Mouse (Mus musculus): ENCODE measurements around the gene Scamp3. TPM values are rescaled to one million over a fixed set of nuclear protein-coding genes. Genes with fewer than 3 reads are reported as not detected.
A peak's percentile ranks its signal among the peaks of the same experiment; 100 is the strongest.

The Scamp3 gene
- polyA plus RNA-seq, 1 experiment from 2014 or later: 98.9 TPM

DNA sequence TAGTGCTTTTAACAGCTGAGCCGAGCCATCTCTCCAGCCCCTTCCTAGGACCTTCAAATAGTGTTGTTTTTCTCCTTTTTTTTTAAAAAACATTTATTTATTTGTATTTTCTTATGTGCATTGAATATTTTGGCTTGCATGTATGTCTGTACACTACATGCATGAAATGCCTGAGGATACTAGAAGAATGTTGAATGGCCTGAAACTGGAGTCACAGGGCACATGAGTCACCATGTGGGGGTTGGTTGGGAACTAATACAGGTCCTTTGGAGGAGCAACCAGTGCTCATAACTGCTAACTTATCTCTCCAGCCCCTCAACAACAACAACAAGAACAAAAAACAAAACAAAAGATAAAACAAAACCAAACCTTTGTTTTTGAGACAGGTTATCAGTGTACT lies 14.2 kb upstream of the Scamp3 start:
- Histone ChIP-seq H3K9me3 (ENCODE audit: low read depth, low read length) (no peaks in the 10 kb centered on the region), H3K27me3 (ENCODE audit: insufficient read depth, low read length) (peaks cover 10% of the 10 kb centered on the region), H3K4me2 (no peak overlapping the region), H3K4me1 (ENCODE audit: insufficient read depth) (no peaks in the 10 kb centered on the region), H3K9ac (no peak overlapping the region), H3K36me3 (ENCODE audit: insufficient read depth) (peaks cover 20% of the 10 kb centered on the region), H3K27ac (ENCODE audit: low read depth) (no peak overlapping the region), H3K4me3 (ENCODE audit: low read depth, low read length) (no peak overlapping the region)
- ATAC-seq (ENCODE audit: insufficient read depth) (no peak), DNase-seq (no peak)
- no peak for TF ChIP-seq CTCF (IDR thresholded peaks at IDR 0.05; ENCODE audit: low read depth)
- WGBS: 81% methylated on average over 1 of the region's 1 CpGs

DNA sequence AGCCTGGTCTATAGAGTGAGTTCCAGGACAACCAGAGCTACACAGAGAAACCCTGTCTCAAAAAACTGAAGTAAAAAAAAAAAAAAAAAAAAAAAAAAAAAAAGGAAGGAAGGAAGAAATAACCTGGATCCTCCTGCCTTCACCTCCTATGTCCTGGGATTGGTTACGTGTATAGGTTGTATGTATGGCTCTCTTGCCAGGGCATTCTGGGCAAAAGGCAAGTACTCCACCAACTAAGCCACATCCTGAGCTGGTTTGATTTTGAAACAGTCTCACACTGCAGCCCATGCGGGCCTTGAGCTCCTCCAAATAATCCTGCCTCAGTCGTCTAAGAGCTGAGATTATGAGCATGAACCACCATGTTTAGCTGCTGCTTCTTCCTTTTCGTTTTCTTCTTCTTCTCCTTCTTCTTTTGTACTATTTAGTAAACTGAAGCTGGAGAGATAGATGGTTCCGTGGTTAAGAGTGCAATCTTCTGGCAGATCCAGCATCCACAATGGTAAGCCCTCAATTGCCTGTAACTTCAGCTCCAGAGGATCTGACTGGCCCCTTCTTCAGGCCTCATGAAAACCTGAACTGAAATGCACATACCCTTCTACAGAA lies 13.5 kb upstream of the Scamp3 start:
- Histone ChIP-seq H3K9me3 (ENCODE audit: low read depth, low read length) (no peaks in the 10 kb centered on the region), H3K36me3 (ENCODE audit: insufficient read depth) (peaks cover 26% of the 10 kb centered on the region), H3K27me3 (ENCODE audit: insufficient read depth, low read length) (peaks cover 3% of the 10 kb centered on the region), H3K9ac (peak overlapping the region; percentile 97), H3K4me1 (ENCODE audit: insufficient read depth) (no peaks in the 10 kb centered on the region), H3K4me3 (ENCODE audit: low read depth, low read length) (peak overlapping the region; percentile 93), H3K4me2 (peak overlapping the region; percentile 66), H3K27ac (ENCODE audit: low read depth) (no peak overlapping the region)
- no peak for TF ChIP-seq CTCF (IDR thresholded peaks at IDR 0.05; ENCODE audit: low read depth)
- WGBS: 71% methylated on average over 5 of the region's 5 CpGs
- ATAC-seq (ENCODE audit: insufficient read depth): no peak
- no peak for DNase-seq

DNA sequence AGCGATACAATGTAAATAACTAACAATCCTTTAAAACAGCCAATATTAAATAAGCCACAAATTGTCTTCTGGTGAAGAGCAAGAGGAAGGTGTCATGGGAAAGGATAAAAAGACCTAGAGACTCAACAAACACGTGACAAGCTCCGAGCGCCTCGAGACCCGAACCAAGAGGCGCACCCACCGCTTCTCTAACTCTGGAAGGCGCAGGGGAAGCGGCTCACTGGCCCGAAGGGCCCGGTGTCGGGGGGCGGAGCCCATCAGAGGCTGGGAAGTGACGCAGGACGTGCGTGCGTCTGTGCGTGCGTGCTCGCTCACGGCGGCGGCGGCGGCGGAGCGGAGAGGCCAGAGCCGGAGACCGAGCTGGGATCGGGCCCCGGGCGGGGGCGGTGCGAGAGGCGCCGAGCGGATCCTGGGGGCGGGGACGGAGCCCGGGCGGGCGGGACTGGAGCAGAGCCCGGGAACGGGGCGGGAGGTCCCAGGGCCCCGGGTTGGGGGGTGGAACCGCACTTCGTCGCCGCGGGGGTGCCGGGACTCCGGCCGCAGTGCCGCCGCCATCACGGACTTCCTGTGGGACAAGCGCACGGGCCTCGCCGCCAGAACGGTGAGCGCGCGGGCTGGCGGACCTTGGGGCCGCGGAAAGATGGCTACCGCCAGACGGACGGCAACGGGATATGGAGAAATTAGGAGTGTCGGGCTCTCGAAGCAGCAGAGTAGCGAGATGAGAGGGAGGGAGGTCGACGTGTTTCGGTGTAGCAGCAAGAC lies 12.6 kb upstream of the Scamp3 start, which contains the start of gene Clk2:
Gene Clk2, plus strand, starts transcription at position 290 of the 762 bp plus-strand sequence.
- peak; percentile 98 for ATAC-seq (ENCODE audit: insufficient read depth)
- Histone ChIP-seq H3K4me1 (ENCODE audit: insufficient read depth) (no peaks in the 10 kb centered on the region), H3K36me3 (ENCODE audit: insufficient read depth) (peaks cover 35% of the 10 kb centered on the region), H3K9ac (peak within 1 kb of the TSS; percentile 97), H3K4me3 (ENCODE audit: low read depth, low read length) (peak within 1 kb of the TSS; percentile 93), H3K9me3 (ENCODE audit: low read depth, low read length) (no peaks in the 10 kb centered on the region), H3K27me3 (ENCODE audit: insufficient read depth, low read length) (no peaks in the 10 kb centered on the region), H3K27ac (ENCODE audit: low read depth) (peak within 1 kb of the TSS; percentile 98), H3K4me2 (peak within 1 kb of the TSS; percentile 66)
- TF ChIP-seq CTCF (IDR thresholded peaks at IDR 0.05; ENCODE audit: low read depth): no peak
- WGBS: under 1% methylated on average over 76 of the region's 79 CpGs
- peak; percentile 97 for DNase-seq

DNA sequence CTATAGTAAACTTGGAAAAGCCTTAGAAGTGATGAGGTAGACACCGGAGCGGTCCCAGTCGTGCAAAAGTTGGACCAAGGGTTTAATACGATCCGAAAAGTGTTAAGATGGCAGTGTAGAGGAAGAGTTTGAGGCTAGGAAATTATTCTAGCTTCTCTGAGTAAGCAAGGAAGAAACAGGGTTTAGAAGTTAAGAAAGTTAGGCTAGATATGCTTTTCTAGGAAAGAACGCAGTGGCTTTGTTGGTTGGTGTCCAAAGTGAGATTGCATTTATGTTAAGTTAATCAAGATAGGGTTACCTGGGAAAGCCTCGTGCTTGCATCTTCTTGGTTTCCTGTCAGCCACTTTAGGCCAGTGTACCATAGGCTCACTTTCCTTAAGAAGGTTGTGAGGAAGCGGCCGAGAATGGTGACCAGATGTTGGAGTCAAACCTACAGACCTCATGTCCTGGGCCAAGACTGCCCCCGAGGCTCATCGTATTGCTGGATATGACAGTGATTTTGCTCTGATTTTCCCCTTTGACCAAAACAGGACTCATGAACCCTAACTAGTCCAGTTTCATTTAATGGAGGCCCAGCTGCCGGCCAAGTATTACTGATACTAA lies 11.9 kb upstream of the Scamp3 start:
- no peak; the same call in 1 of the 2 replicates for ATAC-seq (ENCODE audit: insufficient read depth)
- no peak for TF ChIP-seq CTCF (IDR thresholded peaks at IDR 0.05; ENCODE audit: low read depth)
- WGBS: 13% methylated on average over 12 of the region's 12 CpGs
- Histone ChIP-seq H3K9ac (peak overlapping the region; percentile 97), H3K9me3 (ENCODE audit: low read depth, low read length) (no peaks in the 10 kb centered on the region), H3K27ac (ENCODE audit: low read depth) (peak overlapping the region; percentile 98), H3K36me3 (ENCODE audit: insufficient read depth) (peaks cover 42% of the 10 kb centered on the region), H3K4me3 (ENCODE audit: low read depth, low read length) (peak overlapping the region; percentile 93), H3K27me3 (ENCODE audit: insufficient read depth, low read length) (no peaks in the 10 kb centered on the region), H3K4me1 (ENCODE audit: insufficient read depth) (no peaks in the 10 kb centered on the region), H3K4me2 (peak overlapping the region; percentile 66)
- peak; percentile 18 for DNase-seq

DNA sequence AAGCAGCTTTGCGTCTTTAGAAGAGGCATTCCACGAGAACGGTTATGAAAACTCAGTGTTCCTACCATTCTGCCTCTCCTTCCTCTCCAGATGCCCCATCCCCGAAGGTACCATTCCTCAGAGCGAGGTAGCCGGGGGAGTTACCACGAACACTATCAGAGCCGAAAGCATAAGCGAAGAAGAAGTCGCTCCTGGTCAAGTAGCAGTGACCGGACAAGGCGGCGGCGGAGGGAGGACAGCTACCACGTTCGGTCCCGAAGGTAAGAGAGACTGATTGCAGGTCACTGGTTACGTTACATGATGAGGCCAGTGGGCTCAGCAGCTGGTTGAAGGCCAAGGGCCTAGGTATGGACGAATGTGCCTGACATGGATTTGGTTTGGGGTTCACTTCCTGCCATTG lies 10.3 kb upstream of the Scamp3 start:
- H3K27ac ChIP-seq (ENCODE audit: low read depth): no peak overlapping the region
- ATAC-seq (ENCODE audit: insufficient read depth): no peak
- H3K4me1 ChIP-seq (ENCODE audit: insufficient read depth): no peaks in the 10 kb centered on the region
- no peak for TF ChIP-seq CTCF (IDR thresholded peaks at IDR 0.05; ENCODE audit: low read depth)
- WGBS: 86% methylated on average over 19 of the region's 19 CpGs
- H3K9ac ChIP-seq: no peak overlapping the region
- H3K4me3 ChIP-seq (ENCODE audit: low read depth, low read length): no peak overlapping the region
- no peak overlapping the region for H3K4me2 ChIP-seq
- H3K27me3 ChIP-seq (ENCODE audit: insufficient read depth, low read length): no peaks in the 10 kb centered on the region
- no peaks in the 10 kb centered on the region for H3K9me3 ChIP-seq (ENCODE audit: low read depth, low read length)
- peaks cover 56% of the 10 kb centered on the region for H3K36me3 ChIP-seq (ENCODE audit: insufficient read depth)
- DNase-seq: no peak

DNA sequence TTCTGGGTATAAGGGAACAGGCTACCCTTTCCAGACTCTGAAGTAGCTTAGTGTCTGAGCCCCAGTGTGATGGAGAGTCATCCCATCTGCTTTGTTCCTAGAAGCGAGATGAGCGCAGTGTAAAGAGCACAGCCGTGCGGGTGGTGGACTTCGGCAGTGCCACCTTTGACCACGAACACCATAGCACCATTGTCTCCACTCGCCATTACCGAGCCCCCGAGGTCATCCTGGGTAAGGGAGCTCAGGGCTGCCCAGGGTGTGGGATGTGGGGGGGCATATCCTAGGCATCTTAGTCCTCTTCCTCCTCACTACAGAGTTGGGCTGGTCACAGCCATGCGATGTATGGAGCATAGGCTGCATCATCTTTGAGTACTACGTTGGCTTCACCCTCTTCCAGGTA lies 2.4 kb upstream of the Scamp3 start:
- no peak overlapping the region for H3K9ac ChIP-seq
- WGBS: 91% methylated on average over 11 of the region's 11 CpGs
- no peak overlapping the region for H3K27ac ChIP-seq (ENCODE audit: low read depth)
- no peak overlapping the region for H3K4me2 ChIP-seq
- H3K4me3 ChIP-seq (ENCODE audit: low read depth, low read length): no peak overlapping the region
- peaks cover 4% of the 10 kb centered on the region; the same call in 1 of the 2 replicates for H3K4me1 ChIP-seq (ENCODE audit: insufficient read depth)
- TF ChIP-seq CTCF (IDR thresholded peaks at IDR 0.05; ENCODE audit: low read depth): no peak
- peaks cover 77% of the 10 kb centered on the region for H3K36me3 ChIP-seq (ENCODE audit: insufficient read depth)
- DNase-seq (no peak), ATAC-seq (ENCODE audit: insufficient read depth) (no peak)
- no peaks in the 10 kb centered on the region for H3K27me3 ChIP-seq (ENCODE audit: insufficient read depth, low read length)
- no peaks in the 10 kb centered on the region for H3K9me3 ChIP-seq (ENCODE audit: low read depth, low read length)

DNA sequence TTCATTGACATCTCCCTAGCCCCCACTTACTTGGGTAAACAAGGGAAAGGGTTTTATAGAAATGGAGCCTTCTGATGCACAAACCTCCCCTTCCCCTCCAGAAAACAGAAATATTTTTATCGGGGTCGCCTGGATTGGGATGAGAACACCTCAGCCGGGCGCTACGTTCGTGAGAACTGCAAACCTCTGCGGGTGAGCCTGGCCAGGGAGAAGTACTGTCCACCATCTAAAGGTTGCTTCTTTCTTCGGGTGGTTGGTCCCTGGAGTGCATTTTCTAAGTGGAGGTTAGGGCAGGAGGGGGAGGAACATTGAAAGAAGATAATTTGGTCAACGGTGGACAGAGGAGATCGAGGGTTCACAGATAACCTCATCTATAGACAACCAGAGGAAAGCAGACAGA lies 1.7 kb upstream of the Scamp3 start:
- no peak for ATAC-seq (ENCODE audit: insufficient read depth)
- WGBS: 85% methylated on average over 10 of the region's 10 CpGs

More for the DNA sequence above, 1.7 kb upstream of the Scamp3 start:
- Histone ChIP-seq H3K4me1 (ENCODE audit: insufficient read depth) (peaks cover 4% of the 10 kb centered on the region; the same call in 1 of the 2 replicates), H3K27ac (ENCODE audit: low read depth) (no peak overlapping the region), H3K27me3 (ENCODE audit: insufficient read depth, low read length) (no peaks in the 10 kb centered on the region), H3K4me2 (no peak overlapping the region), H3K9me3 (ENCODE audit: low read depth, low read length) (no peaks in the 10 kb centered on the region), H3K4me3 (ENCODE audit: low read depth, low read length) (no peak overlapping the region), H3K36me3 (ENCODE audit: insufficient read depth) (peaks cover 77% of the 10 kb centered on the region), H3K9ac (no peak overlapping the region)
- DNase-seq: no peak
- TF ChIP-seq CTCF (IDR thresholded peaks at IDR 0.05; ENCODE audit: low read depth): no peak

Data from lung, embryonic 14.5 days (tissue).